Mouse (Mus musculus): ENCODE results near the gene Ugcg.

Gene Ugcg

GRCm38 (mm10) chr4:59189546-59190237 is 635 bp downstream of the Ugcg start:
- DNase-seq (ENCODE audit: low read depth) = peak; percentile 61

GRCm38 (mm10) chr4:59190650-59191424 is 1.8 kb downstream of the Ugcg start:
- DNase-seq (ENCODE audit: low read depth) = peak; percentile 76

GRCm38 (mm10) chr4:59194731-59195496 is 5.9 kb downstream of the Ugcg start:
- no peak for DNase-seq (ENCODE audit: low read depth)

- no peak for DNase-seq (ENCODE audit: low read depth)
Observed at GRCm38 (mm10) chr4:59196346-59197077, 7.5 kb downstream of the Ugcg start.

DNA sequence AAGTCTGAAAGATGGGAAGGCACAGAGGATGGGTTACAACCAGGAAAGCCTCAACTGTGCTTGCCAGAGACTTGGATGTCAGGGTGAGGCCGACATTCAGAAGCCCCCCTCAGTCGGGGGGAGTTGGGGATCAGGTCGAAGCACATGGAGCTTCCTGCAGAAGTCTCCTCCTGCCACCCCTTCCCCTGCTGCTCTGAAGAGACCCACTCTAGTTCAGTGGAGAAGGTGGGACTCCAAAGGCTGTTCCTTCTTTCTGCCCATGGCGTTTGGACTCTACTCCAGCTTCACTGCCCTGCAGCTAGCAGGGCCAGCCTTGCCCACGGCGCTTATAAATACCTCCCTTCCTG is 8.0 kb downstream of the Ugcg start:
- DNase-seq (ENCODE audit: low read depth) = no peak

GRCm38 (mm10) chr4:59197462-59197861 is 8.4 kb downstream of the Ugcg start:
- DNase-seq (ENCODE audit: low read depth) = no peak

- peak; percentile 83 for DNase-seq (ENCODE audit: low read depth)
Observed at GRCm38 (mm10) chr4:59199341-59199740, 10.3 kb downstream of the Ugcg start.

DNA sequence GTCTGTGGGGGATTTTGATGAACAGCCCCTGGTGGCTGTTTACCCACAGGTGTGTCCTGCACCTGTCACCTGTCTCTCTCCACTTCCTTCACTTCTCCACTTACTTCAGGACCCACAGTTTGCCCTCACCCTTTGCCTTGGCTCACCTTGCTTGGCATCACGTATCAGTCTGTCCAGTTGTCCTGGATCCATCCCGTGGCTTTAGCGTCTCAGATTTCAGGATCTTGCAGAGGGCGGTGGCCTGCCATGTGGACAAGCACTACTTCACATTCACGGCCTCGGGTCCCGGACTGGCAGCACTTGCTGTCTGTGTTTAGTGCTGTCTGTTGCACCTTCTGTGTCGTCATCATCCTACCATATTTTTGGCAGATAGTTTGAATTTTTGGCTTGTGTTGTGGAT is 10.7 kb downstream of the Ugcg start:
- no peak for DNase-seq (ENCODE audit: low read depth)

- DNase-seq (ENCODE audit: low read depth) = no peak
Observed at GRCm38 (mm10) chr4:59200636-59201035, 11.6 kb downstream of the Ugcg start.

DNA sequence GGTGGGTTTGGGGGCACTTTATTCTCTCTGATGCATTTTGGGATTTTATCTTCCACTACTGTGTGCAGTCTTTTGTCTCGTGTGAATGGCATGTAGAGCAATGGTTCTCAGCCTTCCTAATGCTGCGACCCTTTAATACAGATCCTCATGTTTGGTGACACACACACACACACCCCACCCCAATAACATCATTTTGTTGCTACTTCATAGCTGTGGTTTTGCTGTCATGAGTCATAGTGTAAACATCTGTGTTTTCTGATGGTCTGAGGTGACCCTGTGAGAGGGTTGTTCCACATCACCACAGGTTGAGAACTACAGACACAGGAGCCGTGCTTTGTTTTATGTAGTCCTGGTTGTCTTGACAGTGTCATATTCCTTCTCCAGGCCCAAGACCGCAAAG is 15.6 kb downstream of the Ugcg start:
- DNase-seq (ENCODE audit: low read depth) = peak; percentile 66

GRCm38 (mm10) chr4:59205758-59206340 is 16.8 kb downstream of the Ugcg start:
- peak; percentile 53 for DNase-seq (ENCODE audit: low read depth)

DNA sequence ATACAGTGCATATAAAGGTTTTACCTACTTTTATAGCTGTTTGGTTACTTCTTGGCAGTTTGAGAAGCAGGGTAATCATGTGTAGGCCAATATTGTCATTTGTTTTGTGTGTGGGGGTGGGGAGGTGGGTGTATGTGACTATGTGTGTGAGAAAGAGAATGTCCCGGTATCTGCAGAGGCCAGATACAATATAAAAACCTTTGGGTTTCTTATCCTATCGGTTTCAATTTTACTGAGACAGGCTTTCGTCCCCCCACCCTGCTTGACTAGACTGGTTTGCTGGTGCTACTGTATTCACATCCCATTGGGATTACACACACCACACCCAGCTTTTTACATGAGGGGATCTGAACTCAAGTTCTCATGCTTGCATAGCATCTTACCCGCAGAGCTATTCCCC is 17.5 kb downstream of the Ugcg start:
- DNase-seq (ENCODE audit: low read depth) = no peak

GRCm38 (mm10) chr4:59208607-59209006 is 19.6 kb downstream of the Ugcg start:
- no peak for DNase-seq (ENCODE audit: low read depth)

GRCm38 (mm10) chr4:59211181-59211580 is 22.1 kb downstream of the Ugcg start:
- no peak for DNase-seq (ENCODE audit: low read depth)

- no peak for DNase-seq (ENCODE audit: low read depth)
Observed at GRCm38 (mm10) chr4:59213833-59214232, 24.8 kb downstream of the Ugcg start.

DNA sequence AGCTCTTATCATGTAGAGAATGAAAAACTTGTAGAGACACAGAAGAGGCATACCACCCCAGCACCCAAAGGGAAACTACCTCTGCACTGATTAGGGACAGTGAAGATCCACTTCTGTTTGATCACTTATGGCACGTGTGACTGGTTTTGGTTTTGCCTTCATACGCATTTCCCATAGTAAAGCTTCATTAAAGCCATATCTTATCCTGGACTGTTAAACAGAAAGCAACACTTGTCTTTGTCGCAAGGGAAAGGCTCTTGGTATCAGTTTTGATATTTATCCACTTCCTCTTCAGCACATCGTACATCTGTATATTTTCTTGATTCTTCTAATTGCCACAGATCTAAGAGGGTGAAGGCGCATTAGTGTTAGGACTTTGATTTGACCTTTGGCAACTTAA is 25.6 kb downstream of the Ugcg start:
- DNase-seq (ENCODE audit: low read depth) = peak; percentile 72

DNA sequence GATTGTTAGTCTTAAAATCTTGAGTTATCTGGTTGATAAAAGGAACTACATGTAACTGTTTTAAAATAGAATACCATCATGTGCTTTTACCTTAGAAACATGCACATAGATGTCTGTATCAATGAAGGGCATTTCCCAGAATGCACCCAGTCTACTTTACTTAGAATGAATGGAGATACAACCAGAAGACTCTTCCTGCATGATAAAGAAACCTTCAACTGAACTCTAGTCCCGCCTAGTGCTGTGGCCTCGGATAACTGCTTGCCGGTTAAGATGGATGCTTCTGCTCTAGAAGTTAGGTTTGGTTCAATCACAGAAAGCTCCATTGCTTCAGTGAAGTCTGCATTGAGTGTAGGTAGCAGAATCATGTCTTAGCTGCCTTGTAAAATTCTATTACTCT is 26.5 kb downstream of the Ugcg start:
- DNase-seq (ENCODE audit: low read depth) = no peak

GRCm38 (mm10) chr4:59217101-59217500 is 28.0 kb downstream of the Ugcg start:
- DNase-seq (ENCODE audit: low read depth) = no peak

DNA sequence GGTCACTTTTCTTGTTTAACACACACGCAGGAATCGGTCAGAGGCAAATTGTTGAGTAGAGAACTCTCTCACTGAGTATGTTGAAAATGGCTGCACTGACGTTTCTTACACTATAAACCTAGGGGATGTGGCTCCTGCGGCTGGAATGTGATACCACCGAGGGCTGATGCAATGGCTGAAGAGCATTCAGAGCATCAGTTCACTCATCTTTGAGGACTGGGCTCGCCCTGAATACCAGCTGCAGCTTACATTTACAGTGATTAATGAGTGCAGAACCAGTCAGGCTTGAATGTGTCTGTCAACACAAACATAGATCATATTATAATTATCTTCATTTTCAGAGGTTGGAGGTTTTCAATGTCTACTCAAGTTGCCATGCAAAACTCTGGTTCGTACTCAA is 29.1 kb downstream of the Ugcg start:
- DNase-seq (ENCODE audit: low read depth) = no peak

- no peak for DNase-seq (ENCODE audit: low read depth)
Observed at GRCm38 (mm10) chr4:59222226-59222625, 33.2 kb downstream of the Ugcg start.

- DNase-seq (ENCODE audit: low read depth) = no peak
Observed at GRCm38 (mm10) chr4:59223055-59223615, 34.1 kb downstream of the Ugcg start.

GRCm38 (mm10) chr4:59224889-59225288 is 35.8 kb downstream of the Ugcg start:
- DNase-seq (ENCODE audit: low read depth) = peak; percentile 49

All from induced T-regulatory cell, adult 2 months (primary cell).